Mouse (Mus musculus): ENCODE results near the gene Rbpjl.

Gene Rbpjl

GRCm38 (mm10) chr2:164428451-164428850 is 25.5 kb downstream of the Rbpjl start:
- no peak for DNase-seq (ENCODE audit: extremely low read depth, low read depth)

GRCm38 (mm10) chr2:164429881-164430615 is 27.1 kb downstream of the Rbpjl start:
- DNase-seq (ENCODE audit: extremely low read depth, low read depth) = no peak

DNA sequence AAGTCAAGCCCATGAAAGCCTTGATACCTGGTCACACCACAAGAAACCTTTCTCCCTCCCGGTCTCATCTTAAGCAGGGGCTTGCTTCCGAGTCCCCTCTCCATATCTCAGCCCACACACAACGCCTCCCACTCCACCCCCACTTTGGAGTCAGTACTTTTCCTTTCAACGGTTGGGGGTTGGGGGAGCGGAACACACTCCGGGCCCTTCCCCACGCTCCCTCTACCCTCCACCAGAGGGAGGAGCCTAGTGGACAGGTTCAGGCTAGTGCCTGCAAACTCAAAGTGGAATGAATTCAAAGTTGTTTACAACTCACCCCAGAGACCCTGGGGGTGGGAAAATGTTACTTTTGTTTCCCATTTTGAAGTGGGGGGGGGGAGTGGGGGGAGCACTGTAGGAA is 27.8 kb downstream of the Rbpjl start:
- DNase-seq (ENCODE audit: extremely low read depth, low read depth) = no peak

- DNase-seq (ENCODE audit: extremely low read depth, low read depth) = no peak
Measured at GRCm38 (mm10) chr2:164431676-164432465, 28.9 kb downstream of the Rbpjl start.

GRCm38 (mm10) chr2:164432541-164433191 is 29.7 kb downstream of the Rbpjl start:
- DNase-seq (ENCODE audit: extremely low read depth, low read depth) = no peak

DNA sequence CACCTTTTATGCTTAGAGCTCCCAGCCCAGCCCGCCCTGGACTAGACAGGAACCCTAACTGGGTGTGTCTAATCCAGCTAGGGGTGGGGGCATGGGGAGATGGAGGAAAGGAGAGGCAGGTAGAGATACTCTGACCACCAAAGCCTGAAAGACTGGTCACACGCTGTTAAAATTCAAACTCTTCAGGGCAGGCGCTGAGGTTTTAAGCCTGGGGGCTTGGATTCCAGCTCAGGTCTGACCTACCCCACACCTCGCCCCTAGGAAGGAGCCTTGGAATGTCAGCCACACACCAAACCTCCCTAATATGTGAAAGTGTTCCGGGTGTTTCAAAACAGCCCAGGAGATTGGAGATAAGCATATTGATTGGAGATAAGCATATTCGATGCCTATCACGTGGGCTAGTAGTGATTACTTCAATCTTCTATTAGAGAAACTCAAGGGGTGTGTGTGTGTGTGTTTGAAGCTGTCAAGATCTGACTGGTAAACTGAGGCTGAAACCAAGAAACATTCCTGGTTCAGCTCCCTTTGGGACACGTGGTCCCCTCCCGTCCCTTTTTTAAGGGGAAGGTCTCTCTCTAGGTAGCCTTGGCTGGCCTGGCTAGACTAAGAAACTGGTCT is 30.4 kb downstream of the Rbpjl start:
- DNase-seq (ENCODE audit: extremely low read depth, low read depth) = no peak

GRCm38 (mm10) chr2:164434681-164435080 is 31.7 kb downstream of the Rbpjl start:
- no peak for DNase-seq (ENCODE audit: extremely low read depth, low read depth)

DNA sequence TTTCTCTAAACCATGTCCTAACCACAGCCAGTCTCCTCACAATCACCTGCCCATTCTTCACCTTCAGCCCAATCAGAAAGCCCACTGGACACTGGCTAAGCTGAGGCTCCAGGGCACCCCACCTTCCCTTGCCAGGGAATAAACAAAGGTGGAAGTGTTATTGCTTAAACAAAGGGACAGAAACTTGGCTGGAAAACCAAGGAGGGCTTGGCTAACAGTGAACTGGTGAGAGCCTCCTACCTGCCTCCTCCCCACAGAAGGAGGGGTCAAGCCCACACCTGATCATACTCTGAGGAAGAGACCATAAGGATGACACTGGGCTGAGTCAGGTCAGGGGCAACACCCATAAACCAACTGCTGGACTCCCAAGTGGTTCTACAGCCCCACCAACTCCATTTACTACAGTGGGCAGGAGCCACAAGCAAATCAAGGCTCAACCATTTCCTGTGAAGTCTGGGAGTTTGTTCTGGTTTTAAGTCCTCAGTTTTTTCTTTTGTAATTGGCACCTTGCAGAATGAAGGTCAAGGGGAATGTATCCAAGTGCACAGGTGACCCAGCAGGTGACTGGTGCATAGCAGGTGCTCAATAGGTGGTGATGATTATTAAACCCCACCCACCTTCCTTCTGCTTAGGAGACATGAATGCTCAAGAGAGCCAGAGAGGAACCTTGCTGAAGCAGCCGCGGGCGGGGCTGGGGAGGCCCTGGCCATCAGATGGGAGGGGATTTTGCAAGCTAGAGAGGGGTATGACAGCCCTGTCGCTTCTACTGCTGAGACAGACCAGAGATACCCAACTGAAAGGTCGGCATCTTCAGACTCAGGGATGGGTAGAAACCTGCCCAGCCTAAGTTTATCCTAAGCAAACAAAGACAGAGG is 32.5 kb downstream of the Rbpjl start:
- DNase-seq (ENCODE audit: extremely low read depth, low read depth) = no peak

- no peak for DNase-seq (ENCODE audit: extremely low read depth, low read depth)
Measured at GRCm38 (mm10) chr2:164436215-164436913, 33.4 kb downstream of the Rbpjl start.

DNA sequence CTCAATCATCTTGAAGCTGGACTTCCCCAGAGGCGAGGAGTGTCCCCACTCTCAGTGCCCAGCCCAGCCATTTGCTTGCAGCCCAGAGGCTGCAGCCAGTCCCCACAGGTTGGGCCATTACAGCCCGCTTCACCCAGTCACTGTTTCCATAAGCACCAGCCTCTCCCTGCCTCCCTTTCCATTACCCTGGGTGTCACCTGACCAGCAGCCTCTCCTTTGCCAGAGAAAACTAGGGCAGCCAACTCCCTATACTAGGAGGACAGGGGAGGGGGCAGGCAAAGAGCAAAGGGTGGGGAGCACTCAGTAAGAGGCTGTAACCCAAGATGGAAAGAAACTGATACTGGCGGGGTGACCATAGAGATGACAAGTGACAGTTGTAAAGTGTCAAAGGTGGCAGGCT is 34.0 kb downstream of the Rbpjl start:
- DNase-seq (ENCODE audit: extremely low read depth, low read depth) = no peak

GRCm38 (mm10) chr2:164437710-164438109 is 34.8 kb downstream of the Rbpjl start:
- DNase-seq (ENCODE audit: extremely low read depth, low read depth) = no peak

GRCm38 (mm10) chr2:164438257-164438656 is 35.3 kb downstream of the Rbpjl start:
- DNase-seq (ENCODE audit: extremely low read depth, low read depth) = no peak

- DNase-seq (ENCODE audit: extremely low read depth, low read depth) = no peak
Measured at GRCm38 (mm10) chr2:164439001-164439421, 36.1 kb downstream of the Rbpjl start.

- no peak for DNase-seq (ENCODE audit: extremely low read depth, low read depth)
Measured at GRCm38 (mm10) chr2:164440314-164440713, 37.4 kb downstream of the Rbpjl start.

GRCm38 (mm10) chr2:164441155-164441554 is 38.2 kb downstream of the Rbpjl start:
- no peak for DNase-seq (ENCODE audit: extremely low read depth, low read depth)

DNA sequence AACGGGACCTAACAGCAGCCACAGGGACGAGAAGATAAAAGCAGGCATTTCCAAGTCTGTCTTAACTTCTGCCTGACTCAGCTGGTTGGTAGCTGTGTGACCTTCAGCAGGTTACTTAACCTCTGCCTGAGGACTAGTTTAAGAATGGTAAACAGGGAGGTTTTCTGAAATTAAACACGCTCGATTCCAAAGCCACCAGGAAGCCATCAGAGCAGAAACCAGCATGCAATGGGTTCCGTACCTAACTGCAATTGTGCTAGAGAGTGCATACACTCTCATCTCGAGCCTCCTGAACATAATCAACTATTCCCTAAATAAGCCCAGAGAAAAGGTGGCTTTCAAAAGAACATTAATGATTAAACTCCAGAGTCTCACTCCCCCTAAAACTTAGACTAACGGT is 38.8 kb downstream of the Rbpjl start:
- DNase-seq (ENCODE audit: extremely low read depth, low read depth) = no peak

GRCm38 (mm10) chr2:164442315-164443050 is 39.5 kb downstream of the Rbpjl start:
- DNase-seq (ENCODE audit: extremely low read depth, low read depth) = no peak

GRCm38 (mm10) chr2:164443051-164443437 is 40.1 kb downstream of the Rbpjl start:
- no peak for DNase-seq (ENCODE audit: extremely low read depth, low read depth)

- DNase-seq (ENCODE audit: extremely low read depth, low read depth) = no peak
Measured at GRCm38 (mm10) chr2:164443460-164444000, 40.6 kb downstream of the Rbpjl start, which contains the start of gene Sdc4. Gene Sdc4, minus strand, starts transcription at chr2:164443887.

Measured in MEL-GATA-1-ER (cell line).